Mouse (Mus musculus) heart, postnatal 25 days (tissue): ENCODE data around the gene Ptprg. TPM values are rescaled to one million over a fixed set of nuclear protein-coding genes. Genes with fewer than 3 reads are reported as not detected.
A peak's percentile ranks its signal among the peaks of the same experiment; 100 is the strongest.

Experiments used
- DNase-seq: peaks from one replicate; pipeline ENCODE4 v3.0.0; 2022; ENCODE audit warnings: low spot score
- intact Hi-C: fragments of 180-260 bp; cut with DNase I; formaldehyde crosslinking; loops from one replicate; pipeline ENCODE4 v1.15.1; 2025
- total RNA-seq, 2 experiments: library from RNA; stranded (reverse); gene quantifications; 2 replicates each; pipeline ENCODE4 v1.2.3; 2021

Gene Ptprg
- total RNA-seq, 2 experiments from 2014 or later = 58.0 to 62.3 TPM

- intact Hi-C loops = no loop called here
- DNase-seq = no peak
These were observed 288.3 kb downstream of the Ptprg start for GRCm38 (mm10) chr14:11841621-11842020.

DNA sequence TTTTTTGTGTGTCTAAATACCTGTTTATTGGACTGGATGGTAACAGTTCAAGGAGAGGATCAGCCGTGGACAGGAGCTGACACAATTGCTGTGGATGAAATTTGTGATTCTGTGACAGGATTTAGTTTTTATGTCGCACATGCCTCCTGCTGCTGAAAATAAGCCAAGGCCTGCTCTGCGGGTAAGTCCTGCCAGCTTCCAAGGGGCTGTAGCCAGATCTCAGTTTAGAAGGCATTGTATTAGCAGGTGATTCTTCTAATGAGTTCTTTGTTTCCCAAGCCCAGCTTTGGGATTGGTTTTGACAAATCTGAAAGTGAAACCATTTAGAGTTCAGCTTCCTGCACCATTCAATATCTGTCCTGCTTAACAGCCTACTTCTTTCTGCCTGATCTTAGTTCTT, 299.6 kb downstream of the Ptprg start:
- intact Hi-C loops = no loop called here
- DNase-seq = no peak

DNA sequence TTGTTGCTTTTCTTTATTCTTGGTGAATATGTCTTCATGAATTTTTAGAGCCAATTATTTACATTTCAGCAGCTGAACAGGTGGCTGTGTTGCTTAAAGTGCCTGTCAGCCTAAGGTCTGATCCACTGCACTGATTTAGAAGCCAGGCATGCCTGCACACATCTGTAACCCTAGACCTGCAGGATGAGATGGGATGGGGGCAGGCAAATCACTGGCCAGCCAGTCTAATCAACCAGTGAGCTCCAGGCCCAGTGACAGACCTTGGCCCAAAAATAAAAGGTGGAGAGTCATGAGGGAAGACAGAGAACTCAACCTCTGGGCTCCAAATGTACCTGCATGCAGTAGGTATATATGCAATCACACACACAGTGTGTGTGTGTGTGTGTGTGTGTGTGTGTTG, 302.2 kb downstream of the Ptprg start:
- intact Hi-C loops = no loop called here
- no peak for DNase-seq

DNA sequence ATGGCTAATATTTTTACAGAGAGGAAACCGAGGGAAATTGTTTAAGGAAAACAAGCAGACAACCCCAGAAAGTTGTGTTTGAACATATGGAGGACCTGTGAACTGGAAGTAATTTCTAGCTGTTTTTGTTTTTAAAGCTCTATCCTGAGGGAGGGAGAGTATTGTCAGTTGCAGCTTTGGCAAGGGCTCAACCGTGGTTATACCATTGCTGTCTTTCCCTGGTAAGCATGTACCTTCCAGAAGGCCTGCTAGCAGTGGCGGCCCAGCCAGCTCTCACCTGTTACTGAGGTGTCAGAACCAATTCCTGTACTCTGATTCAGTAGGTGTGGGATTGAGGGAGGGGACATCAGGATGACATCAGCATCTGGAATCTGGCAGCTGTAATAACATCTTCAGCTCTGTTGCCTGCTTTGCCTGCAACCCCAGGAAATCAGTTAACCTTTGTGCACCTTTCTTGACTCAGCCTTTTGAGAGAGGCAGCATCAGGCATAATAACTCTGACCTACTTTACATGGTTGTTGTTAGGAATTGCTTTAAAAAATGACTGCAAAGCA, 304.7 kb downstream of the Ptprg start:
- intact Hi-C loops = no loop called here
- DNase-seq = no peak

DNA sequence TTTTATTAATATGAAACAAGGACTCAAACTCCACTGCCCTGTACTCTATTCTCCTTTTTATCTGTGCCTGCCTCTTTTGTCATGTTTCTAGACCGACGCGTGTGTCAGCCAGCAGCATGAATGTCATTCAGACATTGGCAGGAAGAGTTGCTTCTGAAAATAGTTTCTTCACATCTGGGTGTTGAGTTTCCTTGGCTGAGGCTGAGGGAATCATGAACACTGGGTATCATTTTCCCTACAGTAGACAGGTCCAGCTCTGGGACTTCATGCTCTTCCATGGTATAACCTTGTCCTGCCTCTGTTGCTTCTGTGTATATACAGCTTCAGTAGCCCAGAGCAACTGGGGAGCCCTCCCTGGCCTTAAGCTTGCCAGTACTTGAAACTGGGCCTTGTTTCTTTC, 310.0 kb downstream of the Ptprg start:
- peak; percentile 14 for DNase-seq
- intact Hi-C loops = loop anchor here (10.0 kb wide), 1 partner anchor 308 kb away; the partner anchor contains the start of gene Ptprg

DNA sequence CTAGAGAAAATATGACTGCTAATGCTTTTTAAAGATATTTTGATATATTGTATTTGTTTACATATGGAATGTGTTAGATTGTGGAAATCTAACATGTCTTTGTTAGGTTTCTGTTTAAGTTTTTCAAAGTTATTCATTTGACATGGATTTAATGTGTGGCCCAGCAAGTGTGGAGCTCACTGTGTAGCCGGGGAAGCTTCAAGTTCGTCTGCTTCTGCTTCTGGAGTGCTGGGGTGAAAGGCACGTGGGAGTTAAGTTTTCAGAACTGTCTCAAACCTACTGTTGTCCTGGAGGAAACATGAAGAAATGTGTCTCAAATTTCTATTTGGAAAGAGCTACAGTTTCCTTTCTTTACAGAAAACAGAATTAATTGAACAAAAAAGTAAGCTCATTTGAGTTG, 311.5 kb downstream of the Ptprg start:
- DNase-seq = no peak
- intact Hi-C loops = loop anchor here (5.0 to 10.0 kb wide), 4 partner anchors 53 to 310 kb away; partner anchors contain the start of gene Ptprg

- no peak for DNase-seq
- intact Hi-C loops = loop anchor here (5.0 to 10.0 kb wide), 4 partner anchors 53 to 311 kb away; partner anchors contain the start of gene Ptprg
These were observed 312.0 kb downstream of the Ptprg start for GRCm38 (mm10) chr14:11865332-11865731.

DNA sequence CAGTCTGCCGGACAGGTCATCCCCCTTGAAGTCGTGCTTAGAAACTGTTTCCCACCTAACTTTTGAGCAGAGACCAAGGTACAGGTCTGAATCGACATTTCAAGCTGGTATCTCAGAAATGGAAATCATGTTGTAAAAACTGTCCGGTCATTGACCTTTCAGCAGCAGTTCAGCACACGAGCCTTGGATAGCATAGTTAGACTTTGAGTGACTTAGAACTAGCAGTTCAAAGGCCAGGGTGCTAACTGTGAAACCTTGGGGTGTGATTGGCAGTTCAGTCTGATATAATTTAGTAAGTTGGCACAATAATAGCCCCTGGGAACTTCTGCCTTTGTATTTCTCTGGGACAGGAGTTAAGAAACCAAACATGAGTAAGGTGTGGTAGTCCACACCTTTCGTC, 312.5 kb downstream of the Ptprg start:
- DNase-seq = no peak
- intact Hi-C loops = loop anchor here (2.0 to 10.0 kb wide), 5 partner anchors 15 to 311 kb away; partner anchors contain the start of gene Ptprg

GRCm38 (mm10) chr14:11866416-11866815, 313.1 kb downstream of the Ptprg start:
- intact Hi-C loops = loop anchor here (2.0 to 10.0 kb wide), 5 partner anchors 14 to 312 kb away; partner anchors contain the start of gene Ptprg
- peak; percentile 31 for DNase-seq

GRCm38 (mm10) chr14:11868636-11869035, 315.3 kb downstream of the Ptprg start:
- intact Hi-C loops = loop anchor here (5.0 to 10.0 kb wide), 4 partner anchors 56 to 314 kb away; partner anchors contain the start of gene Ptprg

DNA sequence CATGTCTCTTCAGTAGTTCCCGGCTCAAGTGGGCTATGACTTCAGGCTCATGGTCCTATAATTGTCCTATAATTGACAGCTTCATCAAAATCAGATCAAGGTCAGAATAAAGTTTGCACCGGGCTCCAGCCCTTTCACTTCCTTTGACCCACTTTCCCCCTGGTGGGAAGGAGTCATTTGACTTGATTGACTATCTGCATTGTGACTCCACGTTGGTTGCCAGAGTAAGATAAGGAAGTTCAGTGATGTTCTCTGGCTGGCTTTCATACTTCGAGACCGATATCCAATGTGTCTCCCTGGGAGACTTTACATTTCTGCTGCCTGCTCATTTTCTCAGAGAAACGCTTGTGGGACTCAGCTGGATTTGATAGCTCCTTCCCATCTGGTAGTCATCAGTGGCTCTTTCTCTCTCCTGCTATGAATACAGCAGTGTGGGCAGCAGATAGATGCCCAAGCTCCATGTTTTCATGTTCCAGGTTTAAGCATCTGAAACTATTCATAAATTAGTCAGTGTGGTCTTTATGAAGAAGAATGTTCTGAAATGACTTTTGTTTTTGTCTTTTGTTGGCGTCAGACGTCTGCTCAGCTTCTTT, 318.5 kb downstream of the Ptprg start:
- no peak for DNase-seq
- intact Hi-C loops = no loop called here

More at GRCm38 (mm10) chr14:11868636-11869035, 315.3 kb downstream of the Ptprg start:
- peak; percentile 48 for DNase-seq

DNA sequence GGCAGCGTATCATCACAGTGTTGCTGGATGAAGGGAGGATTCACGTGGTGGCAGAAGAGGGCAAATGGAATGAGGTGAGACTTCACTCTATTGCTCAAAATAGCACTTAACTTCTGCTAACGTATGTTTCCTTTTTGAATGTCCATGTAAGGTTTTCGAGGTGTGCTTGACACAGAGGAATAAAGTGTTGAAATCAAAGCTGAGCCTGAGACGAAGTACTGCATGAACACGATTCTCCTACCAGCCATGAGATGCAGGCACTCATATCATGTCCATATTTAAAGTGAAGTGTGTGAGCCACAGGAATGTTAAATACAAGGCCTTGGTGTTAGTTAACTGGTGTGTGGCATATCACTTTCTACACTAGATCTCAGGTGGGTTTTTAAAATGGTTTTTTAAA, 320.9 kb downstream of the Ptprg start:
- DNase-seq = no peak
- intact Hi-C loops = no loop called here

GRCm38 (mm10) chr14:11874960-11875889, 321.9 kb downstream of the Ptprg start:
- no peak for DNase-seq
- intact Hi-C loops = no loop called here

DNA sequence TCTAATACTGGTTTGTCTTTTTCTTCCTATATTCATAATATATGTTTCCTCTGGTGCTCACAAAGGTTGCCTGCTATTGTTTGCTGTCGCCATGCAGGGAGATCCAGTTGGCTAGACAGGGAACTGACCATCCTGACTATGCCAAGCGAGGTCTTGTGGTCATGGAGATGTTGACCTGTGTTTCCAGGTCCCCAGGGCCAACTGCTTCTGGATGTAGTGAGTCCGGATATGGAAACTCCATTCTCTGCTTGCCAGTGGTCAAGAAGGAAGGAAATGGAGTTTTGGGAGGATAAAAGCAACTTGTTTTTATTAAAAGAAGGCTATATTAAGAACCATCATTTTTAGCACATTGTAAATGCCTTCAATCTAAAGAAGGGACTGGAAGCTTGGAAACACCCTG, 327.8 kb downstream of the Ptprg start:
- intact Hi-C loops = loop anchor here (2.0 to 5.0 kb wide), 3 partner anchors 14 to 256 kb away; no protein-coding TSS in a partner anchor
- DNase-seq = no peak

DNA sequence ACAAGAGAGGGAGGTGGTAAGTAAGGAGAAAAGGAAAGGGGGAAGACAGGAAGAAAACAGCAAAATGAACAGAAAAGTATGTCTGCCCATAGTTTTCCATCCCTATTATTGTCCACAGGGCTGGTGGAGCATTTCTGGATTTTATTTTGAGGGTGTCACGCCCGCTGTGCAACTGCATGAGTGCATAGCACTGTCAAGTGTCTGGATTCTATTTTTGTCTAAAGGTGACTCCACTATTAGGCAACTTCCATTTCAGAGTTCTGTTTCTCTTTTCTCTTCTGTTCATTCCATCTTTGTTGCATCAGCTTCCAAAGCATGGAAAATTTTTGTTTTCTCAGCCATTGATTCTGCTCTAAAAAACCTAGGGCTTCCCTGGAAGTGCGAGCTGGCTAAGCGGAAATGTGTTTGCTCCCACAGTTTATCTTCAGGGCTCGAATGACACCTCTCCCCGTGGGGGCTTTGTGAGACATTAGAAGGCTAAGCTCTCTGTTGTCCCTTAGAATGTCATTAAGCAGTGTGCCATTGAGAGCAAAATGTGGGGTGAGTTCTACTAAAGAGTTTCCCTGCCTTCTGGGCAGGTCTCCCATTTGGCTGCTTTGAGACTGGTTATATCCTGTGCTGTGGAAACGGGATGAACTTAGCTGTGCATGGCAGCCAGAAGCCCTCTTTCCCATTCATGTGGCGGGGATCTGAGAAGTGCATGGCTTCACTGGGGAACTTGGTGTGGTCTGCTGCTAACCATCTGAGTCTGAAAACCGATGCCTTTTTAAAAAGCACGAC, 330.0 kb downstream of the Ptprg start:
- intact Hi-C loops = loop anchor here (5.0 kb wide), 2 partner anchors 34 to 254 kb away; no protein-coding TSS in a partner anchor

GRCm38 (mm10) chr14:11883995-11884394, 330.7 kb downstream of the Ptprg start:
- DNase-seq = no peak
- intact Hi-C loops = loop anchor here (5.0 kb wide), 2 partner anchors 33 to 253 kb away; no protein-coding TSS in a partner anchor

More for the DNA sequence above, 330.0 kb downstream of the Ptprg start:
- peak; percentile 37 for DNase-seq

- intact Hi-C loops = loop anchor here (5.0 kb wide), 3 partner anchors 46 to 171 kb away; no protein-coding TSS in a partner anchor
- DNase-seq = no peak
These were observed 333.1 kb downstream of the Ptprg start for GRCm38 (mm10) chr14:11886417-11886816.

DNA sequence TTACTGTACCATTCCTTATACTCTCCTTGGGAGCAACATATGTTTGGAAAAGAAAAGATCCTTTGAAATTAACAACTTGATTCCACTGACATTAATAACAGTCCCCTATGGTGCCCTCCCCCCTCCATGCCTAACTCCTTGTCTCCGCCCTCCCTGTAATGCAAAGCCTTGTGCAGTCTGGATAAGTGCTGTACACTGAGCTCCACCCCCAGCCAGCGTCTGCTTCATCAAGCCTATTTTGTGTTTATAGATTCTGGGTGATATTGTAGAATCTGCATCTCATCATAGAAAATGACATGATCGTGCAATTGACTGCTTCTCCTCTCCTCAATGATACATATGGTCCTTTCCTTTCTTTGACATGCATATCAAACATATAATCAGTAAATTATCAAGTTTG, 337.6 kb downstream of the Ptprg start:
- no peak for DNase-seq
- intact Hi-C loops = no loop called here

DNA sequence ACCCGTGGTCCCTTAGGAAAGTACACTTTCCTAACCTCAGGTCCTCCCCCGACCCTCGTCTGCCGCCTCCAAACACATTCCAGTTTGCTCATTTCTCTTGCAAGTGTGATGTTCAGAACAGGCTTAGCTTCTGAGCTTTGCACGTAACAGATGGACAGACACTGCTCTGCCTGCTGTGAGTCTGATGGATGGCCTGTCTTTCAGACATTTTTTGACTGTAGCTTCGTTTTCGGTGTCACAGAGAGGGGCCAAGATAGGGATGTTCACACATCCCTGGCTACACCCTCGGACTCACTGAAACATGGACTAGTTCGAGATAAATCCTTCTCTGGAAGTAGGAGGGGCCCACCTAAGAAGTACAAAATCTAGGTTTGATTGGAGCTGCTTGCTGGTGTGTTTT, 339.3 kb downstream of the Ptprg start:
- DNase-seq = no peak
- intact Hi-C loops = no loop called here
